Mouse (Mus musculus) liver, embryonic 14.5 days (tissue): ENCODE results near the gene Lrba. TPM values are rescaled to one million over a fixed set of nuclear protein-coding genes. Genes with fewer than 3 reads are reported as not detected.

Experiments used
- ATAC-seq: fragments of 200-750 bp; cut with Nextera tagmentation; 2 replicates; pipeline ENCODE4 v1.8.0; 2017; ENCODE audit warnings: moderate number of reproducible peaks, mild to moderate bottlenecking, moderate library complexity; ENCODE audit not compliant: insufficient read depth
- DNase-seq, 3 experiments: peaks; one replicate each; pipeline ENCODE4 v3.0.0-alpha.2; 2012 to 2013; ENCODE audit warnings: low read depth in 3 of 3, low spot score in 3 of 3
- H3K27ac ChIP-seq: fragments of 300-500 bp; sonication (generic); 2 replicates; pipeline ENCODE4 v1.5.1; 2014; ENCODE audit warnings: moderate library complexity, mild to moderate bottlenecking, control low read depth, inconsistent platforms
- H3K27me3 ChIP-seq: fragments of 300-500 bp; sonication (generic); 2 replicates; pipeline ENCODE4 v1.6.1; 2014; ENCODE audit warnings: mild to moderate bottlenecking, low read length, moderate library complexity; ENCODE audit not compliant: control insufficient read depth, insufficient read depth
- H3K36me3 ChIP-seq: fragments of 300-500 bp; sonication (generic); replicated peaks from 2 replicates; pipeline ENCODE4 v1.6.1; 2014; ENCODE audit warnings: low read depth; ENCODE audit not compliant: control insufficient read depth, insufficient read depth
- H3K4me1 ChIP-seq, 2 experiments: fragments of 200-500 bp in 1 of 2; fragments of 300-500 bp in 1 of 2; sonication (generic) in 1 of 2; replicated peaks; 2 replicates each; pipeline ENCODE4 v1.6.1; 2012 to 2014; ENCODE audit warnings: antibody characterized with exemption in 1 of 2, inconsistent platforms in 1 of 2, low read length in 1 of 2; ENCODE audit not compliant: control insufficient read depth in 2 of 2, insufficient read depth in 2 of 2
- H3K4me2 ChIP-seq: fragments of 300-500 bp; sonication (generic); 2 replicates; pipeline ENCODE4 v1.6.1; 2014; ENCODE audit warnings: low read depth, mild to moderate bottlenecking, control low read depth, moderate library complexity
- H3K4me3 ChIP-seq, 2 experiments: fragments of 200-500 bp in 1 of 2; fragments of 300-500 bp in 1 of 2; sonication (generic) in 1 of 2; 2 replicates each; pipeline ENCODE4 v1.5.1; 2012 to 2014; ENCODE audit warnings: low read depth in 2 of 2, low read length in 2 of 2, mild to moderate bottlenecking in 2 of 2, control low read depth in 1 of 2, inconsistent platforms in 1 of 2, moderate library complexity in 1 of 2; ENCODE audit not compliant: insufficient read depth in 1 of 2
- H3K9ac ChIP-seq: fragments of 300-500 bp; sonication (generic); replicated peaks from 2 replicates; pipeline ENCODE4 v1.6.1; 2014; ENCODE audit warnings: mild to moderate bottlenecking, control low read depth, moderate library complexity
- H3K9me3 ChIP-seq: fragments of 300-500 bp; sonication (generic); 2 replicates; pipeline ENCODE4 v1.6.1; 2016; ENCODE audit warnings: low read length, mixed read lengths; ENCODE audit not compliant: control insufficient read depth
- CTCF ChIP-seq: IDR thresholded peaks from 2 replicates; pipeline ENCODE4 v1.5.1; 2016; ENCODE audit warnings: antibody characterized with exemption, low read depth, control low read depth
- EP300 ChIP-seq: IDR thresholded peaks from 2 replicates; pipeline ENCODE4 v1.6.1; 2016; ENCODE audit warnings: antibody characterized with exemption, low read depth
- WGBS: fragments of 180-500 bp; shearing (Covaris S2); extraction: QIAGEN DNeasy Blood & Tissue Kit; methylation state at CpG from one replicate; pipeline ENCODE4 v1.1.7; 2014; ENCODE audit not compliant: insufficient replicate concordance; 5-methylcytosine and 5-hydroxymethylcytosine counted together
- polyA plus RNA-seq, 2 experiments: library from polyadenylated mRNA; depleted of rRNA in 1 of 2; stranded (reverse) in 1 of 2; unstranded in 1 of 2; fragments of >200 nt; fragmentation: Nextera tagmentation in 1 of 2; extraction: Ambion mirVana in 1 of 2; gene quantifications; 2 replicates each; pipeline versions ENCODE4 v1.2.1 to v1.2.3; 2012 to 2014

The Lrba gene
- polyA plus RNA-seq, 2 experiments, result 3.7 to 4.4 TPM

DNA sequence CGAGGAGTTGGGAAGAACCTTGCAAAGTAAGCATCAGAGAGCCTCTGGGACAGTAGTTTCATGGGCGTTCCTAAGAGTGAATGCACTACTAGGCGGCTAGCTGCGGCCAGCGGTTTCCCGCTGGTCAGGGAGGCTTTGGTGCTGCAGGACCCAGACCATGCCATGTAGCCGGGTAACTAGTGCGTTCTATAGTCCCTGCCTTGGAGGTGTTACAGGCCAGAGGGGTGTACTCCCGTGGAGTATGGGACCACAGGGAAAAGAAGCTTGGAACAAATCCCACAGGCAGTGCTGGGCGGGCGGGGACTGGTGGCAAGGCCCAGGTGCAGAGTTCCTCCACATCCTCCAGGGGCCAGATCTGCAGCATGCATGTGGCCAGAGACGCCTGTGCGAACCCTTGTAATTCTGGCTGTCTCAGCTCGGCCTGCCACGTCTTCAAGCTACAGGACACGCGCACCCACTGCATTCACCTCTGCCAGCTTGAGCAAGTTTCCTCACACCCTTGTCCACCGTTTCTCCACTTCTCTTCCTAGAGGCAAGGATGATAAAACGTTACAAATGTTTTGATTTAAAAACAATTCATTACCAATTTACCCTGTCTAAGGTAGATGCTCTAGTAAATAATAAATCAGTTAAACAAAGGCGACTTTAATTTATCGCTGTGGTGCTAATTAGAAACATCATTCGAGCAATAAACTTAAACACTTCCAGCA is 326.0 kb downstream of the Lrba start:
- no peak overlapping the region for H3K27ac ChIP-seq
- DNase-seq, result no peak
- no peak overlapping the region for H3K4me2 ChIP-seq
- TF ChIP-seq CTCF (no peak), EP300 (no peak)
- no peak overlapping the region for H3K4me3 ChIP-seq
- no peak overlapping the region for H3K9ac ChIP-seq
- no peaks in the 10 kb centered on the region for H3K4me1 ChIP-seq
- no peaks in the 10 kb centered on the region for H3K36me3 ChIP-seq
- H3K27me3 ChIP-seq, result peaks cover 55% of the 10 kb centered on the region
- no peaks in the 10 kb centered on the region for H3K9me3 ChIP-seq
- 16% methylated on average over 22 of the region's 22 CpGs for WGBS
- ATAC-seq, result no peak

DNA sequence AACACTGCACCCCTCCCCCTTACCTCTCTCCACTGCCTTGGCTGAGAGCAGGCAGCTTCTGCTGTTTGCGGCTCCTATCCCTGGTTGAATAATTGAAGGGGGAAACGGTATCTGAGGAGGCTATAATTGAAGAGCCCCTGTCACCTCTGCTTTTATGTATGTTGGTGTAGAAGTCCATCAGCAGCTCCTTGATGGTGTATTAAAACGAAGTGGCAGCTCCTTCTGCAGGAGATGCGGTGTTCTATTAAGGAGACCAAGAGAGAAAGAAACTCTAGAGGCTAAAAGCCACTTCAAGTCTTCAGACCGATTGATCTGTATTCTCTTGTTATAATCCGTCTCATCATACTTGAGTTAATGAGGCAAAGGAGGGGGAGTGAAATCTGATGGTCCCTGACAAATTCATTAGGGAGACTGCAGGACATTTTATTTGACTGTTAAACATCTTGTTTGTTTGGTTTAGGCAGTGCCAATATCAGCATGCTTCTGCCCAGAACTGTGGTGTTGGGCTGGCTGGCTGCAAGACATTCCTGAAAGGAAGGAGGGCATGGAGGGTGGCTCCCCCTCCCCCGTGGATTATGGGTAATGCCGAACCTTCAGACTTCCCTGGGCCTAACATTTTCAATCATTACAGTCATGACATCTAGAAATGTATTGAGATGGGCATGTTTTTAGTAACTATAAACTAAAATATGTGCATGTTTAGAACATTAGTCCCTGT is 326.7 kb downstream of the Lrba start:
- Histone ChIP-seq H3K9ac (no peak overlapping the region), H3K4me2 (no peak overlapping the region)

DNA sequence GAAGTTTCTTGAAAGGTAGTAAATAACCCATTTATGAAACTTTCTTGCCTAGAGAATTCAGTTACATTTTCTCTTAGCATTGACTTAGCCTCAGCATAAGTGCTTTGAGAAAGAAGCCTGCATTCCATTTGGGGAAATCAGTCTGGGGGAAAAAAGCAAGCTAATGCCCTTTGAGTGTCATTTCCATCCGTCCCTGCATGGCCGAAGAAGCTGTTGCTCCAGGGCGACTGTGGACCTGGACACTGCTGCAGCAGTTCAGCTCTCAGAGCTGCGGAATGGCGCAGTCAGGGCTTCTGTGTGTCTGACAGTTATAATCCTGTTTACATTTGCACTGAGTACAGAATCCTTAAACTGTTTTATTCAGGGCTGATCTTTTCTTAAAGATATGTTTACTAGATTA is 327.7 kb downstream of the Lrba start:
- H3K4me1 ChIP-seq, result peaks cover 0 to 5% of the 10 kb centered on the region in 2 experiments; a peak in 1 of 4 replicates
- TF ChIP-seq CTCF, result no peak
- no peak for TF ChIP-seq EP300
- peaks cover 41% of the 10 kb centered on the region for H3K27me3 ChIP-seq
- no peak overlapping the region for H3K9ac ChIP-seq
- H3K4me3 ChIP-seq, result no peak overlapping the region
- H3K9me3 ChIP-seq, result no peaks in the 10 kb centered on the region
- no peaks in the 10 kb centered on the region for H3K36me3 ChIP-seq
- DNase-seq (no peak), ATAC-seq (no peak)
- H3K27ac ChIP-seq, result no peak overlapping the region
- no peak overlapping the region for H3K4me2 ChIP-seq
- 77% methylated on average over 5 of the region's 5 CpGs for WGBS

More for the DNA sequence above, 326.7 kb downstream of the Lrba start:
- DNase-seq (no peak), ATAC-seq (no peak)
- H3K27ac ChIP-seq, result no peak overlapping the region
- TF ChIP-seq CTCF (no peak), EP300 (no peak)
- no peaks in the 10 kb centered on the region for H3K9me3 ChIP-seq
- peaks cover 51% of the 10 kb centered on the region for H3K27me3 ChIP-seq
- WGBS, result 34% methylated on average over 8 of the region's 8 CpGs
- no peak overlapping the region for H3K4me3 ChIP-seq
- H3K4me1 ChIP-seq, result no peaks in the 10 kb centered on the region
- no peaks in the 10 kb centered on the region for H3K36me3 ChIP-seq

DNA sequence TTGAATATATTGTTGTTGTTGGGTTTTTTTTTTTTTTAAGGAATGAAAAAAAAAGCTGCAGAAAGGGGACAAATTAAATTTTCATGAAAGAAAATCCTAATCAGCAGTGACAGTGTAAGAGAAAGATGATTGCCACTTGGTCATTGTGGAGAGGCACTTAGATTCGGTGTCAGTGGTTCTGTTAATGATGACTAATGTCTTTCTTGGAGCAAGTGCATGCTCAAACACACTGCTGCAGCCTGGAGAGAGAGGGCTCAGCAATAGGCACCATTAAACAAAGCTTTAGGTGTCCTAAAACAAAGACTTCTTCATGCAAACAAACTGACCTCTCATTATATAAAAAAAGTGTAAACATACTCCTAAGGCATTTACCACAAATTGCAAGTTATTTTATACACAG is 334.5 kb downstream of the Lrba start:
- Histone ChIP-seq H3K4me3 (no peak overlapping the region), H3K9me3 (no peaks in the 10 kb centered on the region), H3K4me1 (peaks cover 16 to 19% of the 10 kb centered on the region in 2 experiments), H3K9ac (no peak overlapping the region), H3K27ac (no peak overlapping the region), H3K36me3 (no peaks in the 10 kb centered on the region), H3K4me2 (no peak overlapping the region), H3K27me3 (no peaks in the 10 kb centered on the region)
- TF ChIP-seq EP300 (no peak), CTCF (no peak)
- DNase-seq, result no peak
- ATAC-seq, result no peak
- 39% methylated on average over 1 of the region's 1 CpGs for WGBS

DNA sequence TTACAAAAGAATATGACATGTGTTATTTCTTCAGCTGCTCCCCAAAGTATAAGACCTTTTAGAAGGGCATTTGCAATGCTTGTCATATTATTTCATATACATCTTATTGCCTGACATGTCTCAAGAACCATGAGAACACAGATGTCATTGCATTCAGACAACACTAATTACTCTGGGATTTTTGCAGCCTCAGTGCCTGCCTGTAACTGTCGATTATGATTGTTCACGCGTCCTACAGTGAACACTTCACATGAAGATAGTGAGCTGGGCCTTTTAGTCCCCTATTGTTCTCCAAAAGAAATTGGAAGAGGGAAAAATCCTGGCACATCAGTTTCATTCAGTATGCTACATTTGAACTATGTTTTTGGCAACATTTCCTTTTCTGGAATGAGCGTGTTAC is 335.2 kb downstream of the Lrba start:
- DNase-seq (no peak), ATAC-seq (no peak)
- TF ChIP-seq CTCF (no peak), EP300 (no peak)
- Histone ChIP-seq H3K4me1 (peaks cover 16 to 19% of the 10 kb centered on the region in 2 experiments), H3K9me3 (no peaks in the 10 kb centered on the region), H3K27ac (no peak overlapping the region), H3K4me3 (no peak overlapping the region), H3K36me3 (no peaks in the 10 kb centered on the region), H3K27me3 (no peaks in the 10 kb centered on the region), H3K4me2 (no peak overlapping the region), H3K9ac (no peak overlapping the region)
- WGBS, result 77% methylated on average over 4 of the region's 4 CpGs
